Comparison of ENCODE assay signal across 8 mouse cellular contexts in the genomic region with DNA sequence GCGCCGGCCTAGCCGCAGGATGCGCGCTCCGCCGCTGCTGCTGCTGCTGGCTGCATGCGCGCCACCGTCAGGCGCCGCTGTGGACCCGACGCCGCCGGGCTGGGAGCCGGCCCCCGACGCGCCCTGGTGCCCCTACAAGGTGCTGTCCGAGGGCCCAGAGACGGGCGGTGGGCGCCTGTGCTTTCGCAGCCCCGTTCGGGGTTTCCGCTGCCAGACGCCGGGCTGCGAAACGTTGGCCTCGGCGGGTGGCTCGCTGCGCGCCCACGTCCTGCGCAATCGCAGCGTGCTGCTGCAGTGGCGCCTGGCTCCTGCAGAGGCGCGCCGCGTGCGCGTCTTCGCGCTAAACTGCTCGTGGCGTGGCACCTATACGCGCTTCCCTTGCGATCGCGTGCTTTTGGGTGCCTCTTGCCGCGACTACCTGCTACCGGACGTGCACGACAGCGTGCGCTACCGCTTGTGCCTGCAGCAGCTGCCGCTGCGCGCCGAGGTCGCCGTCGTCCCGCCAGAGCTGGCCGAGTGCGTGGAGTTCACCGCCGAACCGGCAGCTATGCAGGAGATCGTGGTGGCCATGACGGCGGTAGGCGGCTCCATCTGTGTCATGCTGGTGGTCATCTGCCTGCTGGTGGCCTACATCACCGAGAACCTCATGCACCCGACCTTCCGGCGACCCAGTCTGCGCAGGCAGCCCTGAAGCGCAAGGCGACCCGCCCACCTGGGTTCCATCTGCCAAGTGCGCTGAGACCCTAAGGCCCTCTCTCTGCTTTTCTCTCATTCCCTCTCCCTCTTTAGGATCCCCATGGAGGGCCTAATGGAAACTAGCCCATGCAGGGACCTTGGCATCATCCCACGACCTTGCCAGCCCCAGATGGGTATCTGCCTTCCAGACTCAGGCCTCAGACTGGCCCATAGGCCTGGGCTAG. TPM values are rescaled to one million over a fixed set of nuclear protein-coding genes. Genes with fewer than 3 reads are reported as not detected.
DNase-seq lines count a peak whose midpoint lies in the region; ATAC-seq and TF ChIP-seq lines count a peak whose summit lies in the region.

No protein-coding gene starts in this region.

- H3K27ac ChIP-seq in limb, embryonic 12.5 days: peak overlapping the region; percentile 64; the same call in 1 of the 2 replicates
- H3K27ac ChIP-seq in midbrain, embryonic 13.5 days: peak overlapping the region; percentile 90
- H3K27ac ChIP-seq in small intestine, adult 2 months (ENCODE audit: insufficient read depth, low read depth, low read length): no peak overlapping the region; the same call in 1 of the 2 replicates

- peaks cover 16% of the 10 kb centered on the region for H3K4me1 ChIP-seq in limb, embryonic 12.5 days (replicated peaks)
- peaks cover 27% of the 10 kb centered on the region for H3K4me1 ChIP-seq in midbrain, embryonic 13.5 days (replicated peaks)
- H3K4me1 ChIP-seq in small intestine, adult 2 months (ENCODE audit: control insufficient read depth, insufficient read depth, insufficient read length, low read length): peaks cover 18% of the 10 kb centered on the region

- no peaks in the 10 kb centered on the region for H3K9me3 ChIP-seq in limb, embryonic 12.5 days
- H3K9me3 ChIP-seq in midbrain, embryonic 13.5 days: no peaks in the 10 kb centered on the region

- no peak; the same call in 1 of the 2 replicates for TF ChIP-seq CTCF in small intestine, adult 2 months (IDR thresholded peaks at IDR 0.05; ENCODE audit: extremely low read depth, insufficient read length, insufficient replicate concordance, low read depth, low read length)

- H3K9ac ChIP-seq in limb, embryonic 12.5 days (replicated peaks): peak overlapping the region; percentile 83
- peak overlapping the region; percentile 84 for H3K9ac ChIP-seq in midbrain, embryonic 13.5 days (replicated peaks)

- H3K4me2 ChIP-seq in limb, embryonic 12.5 days: peak overlapping the region; percentile 88
- H3K4me2 ChIP-seq in midbrain, embryonic 13.5 days (replicated peaks): peak overlapping the region; percentile 81

- H3K27me3 ChIP-seq in limb, embryonic 12.5 days: peaks cover 25% of the 10 kb centered on the region
- peaks cover 40% of the 10 kb centered on the region for H3K27me3 ChIP-seq in midbrain, embryonic 13.5 days
- H3K27me3 ChIP-seq in small intestine, adult 2 months (ENCODE audit: control insufficient read depth, insufficient read depth, low read length): no peaks in the 10 kb centered on the region

- DNase-seq in adrenal gland, postnatal 10 days: peak; percentile 75
- peak; percentile 35 for DNase-seq in embryo, embryonic 11.5 days (ENCODE audit: low read depth, low spot score)
- peak; percentile 60 to 63 for DNase-seq in heart, adult 18-20 months
- DNase-seq in kidney, adult 18-20 months: peak; percentile 65

- peak overlapping the region; percentile 79 for H3K4me3 ChIP-seq in limb, embryonic 12.5 days (replicated peaks)
- H3K4me3 ChIP-seq in midbrain, embryonic 13.5 days (replicated peaks): peak overlapping the region; percentile 68
- peak overlapping the region; percentile 78 for H3K4me3 ChIP-seq in small intestine, adult 2 months (ENCODE audit: low read depth, low read length)

- 1% methylated on average over 92 of the region's 92 CpGs for WGBS in limb, embryonic 12.5 days
- 1% methylated on average over 79 of the region's 92 CpGs for WGBS in midbrain, embryonic 13.5 days
- WGBS in small intestine, adult 2 months: 1% methylated on average over 91 of the region's 92 CpGs

- no peak for TF ChIP-seq POLR2A in small intestine, adult 2 months (IDR thresholded peaks at IDR 0.05; ENCODE audit: low read depth, low read length)

- ATAC-seq in limb, embryonic 12.5 days (ENCODE audit: insufficient number of reproducible peaks, insufficient read depth, low FRiP score, low TSS enrichment, low read depth): peak; percentile 27; the same call in 1 of the 2 replicates
- peak; percentile 86 for ATAC-seq in midbrain, embryonic 13.5 days
- ATAC-seq in erythroid progenitor cell, adult 5-6 weeks (replicated peaks; ENCODE audit: low FRiP score, poor library complexity, severe bottlenecking): no peak

- H3K36me3 ChIP-seq in limb, embryonic 12.5 days: no peaks in the 10 kb centered on the region
- no peaks in the 10 kb centered on the region for H3K36me3 ChIP-seq in midbrain, embryonic 13.5 days
- H3K36me3 ChIP-seq in small intestine, adult 2 months (ENCODE audit: control insufficient read depth, insufficient read depth, low read length): no peaks in the 10 kb centered on the region

RNA-seq across cellular contexts. Expression of gene Fndc10, which starts 0.6 kb away (rescaled TPM):
- total RNA-seq in adrenal gland, postnatal 10 days (2021): 10 to 100 TPM; 36.3 to 49.0 TPM
- total RNA-seq in heart, adult 18-20 months (2021): 1 to 10 TPM; 1.1 to 1.8 TPM
- 9.3 and 11.2 TPM in 2 replicates for polyA plus RNA-seq in limb, embryonic 12.5 days (2016; fragmentation: Nextera tagmentation; extraction: Ambion mirVana)
- polyA plus RNA-seq in midbrain, embryonic 13.5 days (2015; fragmentation: Nextera tagmentation; extraction: Ambion mirVana): 5.0 and 6.4 TPM in 2 replicates
- polyA plus RNA-seq in small intestine, adult 2 months (2012; rRNA removed): 12.5 and 24.0 TPM in 2 replicates
- not detected in 2 replicates for total RNA-seq in erythroid progenitor cell, adult 5-6 weeks (2015; ENCODE audit: low replicate concordance)
- not detected in 2 replicates for total RNA-seq in erythroid progenitor cell, adult 5-6 weeks (2017; ENCODE audit: low replicate concordance)

RNA-seq across cellular contexts. Expression of gene Ssu72, which starts 9.9 kb away (rescaled TPM):
- 10 to 100 TPM; 86.5 to 90.9 TPM for total RNA-seq in adrenal gland, postnatal 10 days (2021)
- total RNA-seq in heart, adult 18-20 months (2021): 10 to 100 TPM; 42.9 to 50.7 TPM
- polyA plus RNA-seq in limb, embryonic 12.5 days (2016; fragmentation: Nextera tagmentation; extraction: Ambion mirVana): 143 and 145 TPM in 2 replicates
- polyA plus RNA-seq in midbrain, embryonic 13.5 days (2015; fragmentation: Nextera tagmentation; extraction: Ambion mirVana): 155 and 159 TPM in 2 replicates
- 87.2 and 140 TPM in 2 replicates for polyA plus RNA-seq in small intestine, adult 2 months (2012; rRNA removed)
- 44.9 and 65.6 TPM in 2 replicates for total RNA-seq in erythroid progenitor cell, adult 5-6 weeks (2015; ENCODE audit: low replicate concordance)
- total RNA-seq in erythroid progenitor cell, adult 5-6 weeks (2017; ENCODE audit: low replicate concordance): 37.0 and 57.2 TPM in 2 replicates

RNA-seq across cellular contexts. Expression of gene Mib2, which starts 25.7 kb away (rescaled TPM):
- total RNA-seq in adrenal gland, postnatal 10 days (2021): 10 to 100 TPM; 36.3 to 40.4 TPM
- 10 to 100 TPM; 24.1 to 24.7 TPM for total RNA-seq in heart, adult 18-20 months (2021)
- 36.5 and 37.2 TPM in 2 replicates for polyA plus RNA-seq in limb, embryonic 12.5 days (2016; fragmentation: Nextera tagmentation; extraction: Ambion mirVana)
- 32.6 and 41.9 TPM in 2 replicates for polyA plus RNA-seq in midbrain, embryonic 13.5 days (2015; fragmentation: Nextera tagmentation; extraction: Ambion mirVana)
- polyA plus RNA-seq in small intestine, adult 2 months (2012; rRNA removed): 46.3 and 85.4 TPM in 2 replicates
- total RNA-seq in erythroid progenitor cell, adult 5-6 weeks (2015; ENCODE audit: low replicate concordance): 0.84 and 2.9 TPM in 2 replicates
- 3.2 and 6.6 TPM in 2 replicates for total RNA-seq in erythroid progenitor cell, adult 5-6 weeks (2017; ENCODE audit: low replicate concordance)

RNA-seq across cellular contexts. Expression of gene Tmem240, which starts 39.9 kb away (rescaled TPM):
- 1 to 10 TPM in 1 of 2 experiments, under 1 TPM in 1; 0.81 to 1.4 TPM for total RNA-seq in adrenal gland, postnatal 10 days (2021)
- total RNA-seq in heart, adult 18-20 months (2021): under 1 TPM; 0.25 to 0.39 TPM
- 1.4 and 1.6 TPM in 2 replicates for polyA plus RNA-seq in limb, embryonic 12.5 days (2016; fragmentation: Nextera tagmentation; extraction: Ambion mirVana)
- 8.6 and 10.1 TPM in 2 replicates for polyA plus RNA-seq in midbrain, embryonic 13.5 days (2015; fragmentation: Nextera tagmentation; extraction: Ambion mirVana)
- 0.53 and 0.80 TPM in 2 replicates for polyA plus RNA-seq in small intestine, adult 2 months (2012; rRNA removed)
- total RNA-seq in erythroid progenitor cell, adult 5-6 weeks (2015; ENCODE audit: low replicate concordance): not detected in 2 replicates
- not detected in 2 replicates for total RNA-seq in erythroid progenitor cell, adult 5-6 weeks (2017; ENCODE audit: low replicate concordance)

RNA-seq across cellular contexts. Expression of gene Mmp23, which starts 41.6 kb away (rescaled TPM):
- 10 to 100 TPM; 16.6 to 18.9 TPM for total RNA-seq in adrenal gland, postnatal 10 days (2021)
- 1 to 10 TPM; 7.0 to 7.2 TPM for total RNA-seq in heart, adult 18-20 months (2021)
- polyA plus RNA-seq in limb, embryonic 12.5 days (2016; fragmentation: Nextera tagmentation; extraction: Ambion mirVana): 16.0 and 16.3 TPM in 2 replicates
- polyA plus RNA-seq in midbrain, embryonic 13.5 days (2015; fragmentation: Nextera tagmentation; extraction: Ambion mirVana): 3.6 and 3.8 TPM in 2 replicates
- 32.6 and 55.1 TPM in 2 replicates for polyA plus RNA-seq in small intestine, adult 2 months (2012; rRNA removed)
- not detected in 2 replicates for total RNA-seq in erythroid progenitor cell, adult 5-6 weeks (2015; ENCODE audit: low replicate concordance)
- not detected in 2 replicates for total RNA-seq in erythroid progenitor cell, adult 5-6 weeks (2017; ENCODE audit: low replicate concordance)

Comparison
In these comparisons a context has a peak if more than half of its experiments do, and no peak if none do; other contexts are left out.
1. RNA of gene Fndc10, which starts 0.6 kb away (total RNA-seq): 36.3 to 49.0 TPM in adrenal gland, postnatal 10 days; 1.1 to 1.8 TPM in heart, adult 18-20 months and not detected in erythroid progenitor cell, adult 5-6 weeks; every median in the first group is over 10 times any median in the second.
2. Peak in every context shown above with its lines, with median percentiles within 50 percentile points of each other: DNase-seq and H3K4me3 ChIP-seq.